Mouse (Mus musculus): ENCODE data around the gene Cltc. TPM values are rescaled to one million over a fixed set of nuclear protein-coding genes. Genes with fewer than 3 reads are reported as not detected.

Cltc gene
- polyA plus RNA-seq, 1 experiment = 326 TPM

DNA sequence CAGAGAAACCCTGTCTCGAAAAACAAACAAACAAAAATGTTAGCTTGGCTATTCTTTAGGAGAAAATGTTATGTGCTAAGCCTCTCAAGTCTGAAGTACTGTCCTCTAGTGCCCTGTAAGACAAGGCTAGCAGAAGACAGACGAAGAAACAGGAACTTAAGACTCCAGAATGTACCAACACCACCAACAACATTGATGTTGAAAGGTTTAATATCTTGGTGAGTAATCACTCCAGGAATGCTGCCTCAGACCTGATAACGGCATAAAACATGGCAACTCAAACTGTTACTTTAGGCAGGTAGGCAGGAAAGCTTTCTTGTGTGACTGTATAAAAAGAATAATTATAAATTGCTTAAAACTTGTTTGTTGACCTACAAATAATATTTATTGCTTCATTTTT is 33.4 kb downstream of the Cltc start:
- no peak for TF ChIP-seq CTCF (IDR thresholded peaks at IDR 0.05; ENCODE audit: extremely low read depth, insufficient read depth, low read length)
- Histone ChIP-seq H3K4me1 (ENCODE audit: control insufficient read depth, insufficient read depth, low read length) (no peaks in the 10 kb centered on the region), H3K4me3 (ENCODE audit: insufficient read depth, low read length) (no peak overlapping the region), H3K27ac (ENCODE audit: insufficient read depth, low read length) (no peak overlapping the region)

DNA sequence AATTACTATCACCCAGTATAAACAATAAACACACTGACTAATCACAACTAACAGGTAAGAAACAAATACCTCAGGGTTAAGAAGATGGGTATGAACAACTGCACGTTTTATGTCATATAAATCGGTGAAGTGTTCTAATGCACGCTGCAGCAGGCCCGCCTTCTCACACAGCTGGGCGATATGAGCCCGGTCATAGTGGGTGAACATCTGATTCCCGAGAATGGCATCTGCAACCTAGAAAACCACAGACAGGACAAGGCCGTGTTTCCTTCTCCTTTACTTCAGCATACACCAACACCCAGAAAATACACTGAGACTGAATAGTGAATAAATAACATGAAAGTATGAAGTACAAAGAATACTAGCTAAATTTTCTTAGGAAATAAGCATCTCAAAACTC is 38.0 kb downstream of the Cltc start:
- Histone ChIP-seq H3K27ac (ENCODE audit: insufficient read depth, low read length) (no peak overlapping the region), H3K4me1 (ENCODE audit: control insufficient read depth, insufficient read depth, low read length) (no peaks in the 10 kb centered on the region), H3K4me3 (ENCODE audit: insufficient read depth, low read length) (no peak overlapping the region)
- no peak for TF ChIP-seq CTCF (IDR thresholded peaks at IDR 0.05; ENCODE audit: extremely low read depth, insufficient read depth, low read length)
- no peak for TF ChIP-seq POLR2A (IDR thresholded peaks at IDR 0.05; ENCODE audit: extremely low read depth, insufficient read depth, low read length)

DNA sequence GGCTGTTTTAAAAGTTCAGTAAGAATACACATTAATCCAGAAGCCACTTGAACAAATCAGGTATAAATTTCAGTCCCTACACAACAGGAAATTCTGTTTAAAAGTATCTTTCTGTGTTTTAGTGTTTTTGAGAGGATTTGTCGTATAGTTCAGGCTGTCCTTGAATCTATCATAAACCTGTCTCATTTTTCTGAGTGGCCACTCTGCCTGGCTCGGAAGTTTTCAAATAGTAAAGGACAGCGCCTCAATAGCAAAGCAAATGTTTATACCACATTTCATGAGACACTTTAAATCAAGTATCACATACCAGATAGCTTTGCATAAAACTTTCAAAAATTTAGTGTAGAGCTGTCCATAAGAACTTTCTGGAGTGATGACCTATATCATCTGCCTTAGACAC is 39.0 kb downstream of the Cltc start:
- Histone ChIP-seq H3K27ac (ENCODE audit: insufficient read depth, low read length) (no peak overlapping the region), H3K4me3 (ENCODE audit: insufficient read depth, low read length) (no peak overlapping the region), H3K4me1 (ENCODE audit: control insufficient read depth, insufficient read depth, low read length) (no peaks in the 10 kb centered on the region)
- no peak for TF ChIP-seq POLR2A (IDR thresholded peaks at IDR 0.05; ENCODE audit: extremely low read depth, insufficient read depth, low read length)
- no peak for TF ChIP-seq CTCF (IDR thresholded peaks at IDR 0.05; ENCODE audit: extremely low read depth, insufficient read depth, low read length)

DNA sequence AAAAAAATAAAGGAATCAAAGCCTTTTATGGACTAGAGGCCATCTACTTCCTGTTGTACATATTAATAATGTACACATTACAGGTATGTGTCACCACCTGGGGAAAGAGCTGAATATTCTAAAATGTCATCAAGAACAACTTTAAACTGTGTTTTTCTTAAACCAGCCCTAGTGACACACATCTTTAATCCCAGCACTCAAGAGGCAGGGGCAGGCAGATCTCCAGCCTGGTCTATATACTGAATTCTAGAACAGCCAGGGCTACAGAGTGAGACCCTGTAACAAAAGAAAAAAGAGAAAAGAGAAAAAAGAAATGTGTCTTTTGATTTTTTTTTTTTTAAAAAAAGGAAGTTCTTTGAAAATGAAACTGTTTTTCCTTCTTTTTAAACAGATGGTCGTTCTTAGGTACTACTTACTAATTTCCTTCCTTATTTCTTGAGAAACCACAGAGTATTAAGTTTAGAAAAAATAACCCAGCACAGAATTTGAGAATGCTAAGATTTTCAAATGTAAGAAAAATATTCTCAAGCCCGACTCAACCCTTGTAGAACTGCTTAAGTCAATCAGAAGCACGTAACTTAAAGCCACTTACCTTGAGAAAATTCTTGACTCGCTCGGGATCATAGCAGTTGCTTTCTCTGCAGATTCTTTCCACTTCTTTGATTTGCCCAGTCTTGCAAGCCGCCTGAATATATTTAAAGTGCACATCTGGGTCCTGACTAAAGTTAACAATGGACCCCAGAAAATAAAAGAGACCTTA is 39.9 kb downstream of the Cltc start:
- no peak overlapping the region for H3K4me3 ChIP-seq (ENCODE audit: insufficient read depth, low read length)
- no peaks in the 10 kb centered on the region for H3K4me1 ChIP-seq (ENCODE audit: control insufficient read depth, insufficient read depth, low read length)
- no peak overlapping the region for H3K27ac ChIP-seq (ENCODE audit: insufficient read depth, low read length)
- TF ChIP-seq CTCF (IDR thresholded peaks at IDR 0.05; ENCODE audit: extremely low read depth, insufficient read depth, low read length) (no peak), POLR2A (IDR thresholded peaks at IDR 0.05; ENCODE audit: extremely low read depth, insufficient read depth, low read length) (no peak)

DNA sequence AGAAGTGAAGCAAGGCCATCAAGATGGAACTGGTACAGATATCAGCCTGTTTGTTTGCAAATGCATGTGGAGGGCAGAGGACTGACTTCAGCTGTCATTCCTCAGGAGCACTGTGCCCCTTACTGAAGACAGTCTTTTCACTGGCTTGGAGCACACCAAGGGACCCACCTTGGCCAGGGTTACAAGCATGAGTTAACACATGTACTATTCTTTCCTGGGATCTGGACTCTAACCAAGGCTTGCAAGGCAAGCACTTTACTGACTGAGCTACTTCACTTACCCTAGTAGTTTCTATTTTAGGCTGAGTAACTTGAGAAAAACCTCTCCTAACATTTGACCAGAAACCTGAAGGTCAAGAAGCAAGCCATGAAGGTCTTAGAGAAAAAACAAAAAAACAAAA is 42.8 kb downstream of the Cltc start:
- TF ChIP-seq CTCF (IDR thresholded peaks at IDR 0.05; ENCODE audit: extremely low read depth, insufficient read depth, low read length) (no peak), POLR2A (IDR thresholded peaks at IDR 0.05; ENCODE audit: extremely low read depth, insufficient read depth, low read length) (no peak)
- Histone ChIP-seq H3K27ac (ENCODE audit: insufficient read depth, low read length) (no peak overlapping the region), H3K4me1 (ENCODE audit: control insufficient read depth, insufficient read depth, low read length) (no peaks in the 10 kb centered on the region), H3K4me3 (ENCODE audit: insufficient read depth, low read length) (no peak overlapping the region)

DNA sequence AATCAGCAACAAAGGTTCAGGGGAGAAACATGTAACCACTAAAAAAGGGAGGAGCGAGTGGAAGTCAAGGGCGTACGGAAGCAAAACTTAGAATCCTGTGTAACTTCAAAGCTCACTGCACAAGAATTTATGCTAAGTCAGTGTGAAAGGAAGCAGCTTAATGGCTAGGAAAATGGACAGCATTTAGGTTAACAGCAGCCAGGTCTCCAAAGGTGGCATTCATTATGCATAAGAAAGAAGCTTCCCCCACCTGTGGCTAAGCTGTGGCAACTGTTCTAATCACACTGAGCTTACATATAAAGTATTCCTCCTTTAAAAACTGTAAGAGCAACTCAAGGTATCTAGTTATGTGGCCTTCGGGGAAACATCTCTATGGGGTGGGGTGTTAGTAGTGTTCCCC is 56.2 kb downstream of the Cltc start:
- no peak overlapping the region for H3K27ac ChIP-seq (ENCODE audit: insufficient read depth, low read length)
- H3K4me3 ChIP-seq (ENCODE audit: insufficient read depth, low read length) = no peak overlapping the region
- TF ChIP-seq POLR2A (IDR thresholded peaks at IDR 0.05; ENCODE audit: extremely low read depth, insufficient read depth, low read length) = no peak
- no peak for TF ChIP-seq CTCF (IDR thresholded peaks at IDR 0.05; ENCODE audit: extremely low read depth, insufficient read depth, low read length)
- H3K4me1 ChIP-seq (ENCODE audit: control insufficient read depth, insufficient read depth, low read length) = no peaks in the 10 kb centered on the region; the same call in 1 of the 2 replicates

DNA sequence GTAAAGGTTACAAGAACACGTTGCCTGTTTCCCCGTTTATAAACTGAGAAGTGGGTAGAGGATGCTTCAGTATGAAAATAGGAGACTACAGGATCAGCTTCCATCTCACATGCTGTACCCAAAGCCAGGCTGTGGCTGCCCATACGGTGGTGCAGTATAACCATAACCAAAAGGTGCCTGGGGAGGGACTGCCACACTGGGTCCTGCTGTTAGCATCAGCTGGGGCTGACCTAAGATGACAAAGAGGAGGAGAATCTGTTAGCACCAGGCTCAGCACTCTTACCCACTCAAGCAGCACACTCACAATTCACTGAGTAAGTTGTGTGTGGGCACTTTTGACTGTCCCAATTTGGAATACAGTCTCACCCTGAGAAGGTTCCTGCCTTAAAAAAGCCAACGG is 61.9 kb downstream of the Cltc start:
- Histone ChIP-seq H3K27ac (ENCODE audit: insufficient read depth, low read length) (no peak overlapping the region), H3K4me3 (ENCODE audit: insufficient read depth, low read length) (no peak overlapping the region), H3K4me1 (ENCODE audit: control insufficient read depth, insufficient read depth, low read length) (no peaks in the 10 kb centered on the region; the same call in 1 of the 2 replicates)
- TF ChIP-seq POLR2A (IDR thresholded peaks at IDR 0.05; ENCODE audit: extremely low read depth, insufficient read depth, low read length) (no peak), CTCF (IDR thresholded peaks at IDR 0.05; ENCODE audit: extremely low read depth, insufficient read depth, low read length) (no peak)

DNA sequence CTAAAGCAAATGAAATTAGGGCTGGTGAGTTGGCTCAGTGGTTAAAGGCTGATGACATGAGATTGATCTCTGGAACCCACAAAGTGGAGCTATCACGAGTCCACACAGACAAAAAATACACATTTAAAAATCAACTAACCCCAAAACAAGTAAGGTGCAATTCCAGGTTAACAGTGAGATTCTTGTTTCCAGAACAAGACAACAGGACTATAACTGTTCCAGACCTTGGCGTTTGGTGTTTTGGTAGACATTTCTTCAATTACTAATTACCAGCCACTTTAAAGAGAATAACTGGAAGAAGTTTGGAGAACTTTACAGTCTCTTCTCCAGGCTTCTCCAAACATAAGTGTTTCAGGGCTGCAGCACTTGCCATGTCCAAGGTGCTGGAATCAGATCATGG is 64.8 kb downstream of the Cltc start:
- TF ChIP-seq CTCF (IDR thresholded peaks at IDR 0.05; ENCODE audit: extremely low read depth, insufficient read depth, low read length) (no peak), POLR2A (IDR thresholded peaks at IDR 0.05; ENCODE audit: extremely low read depth, insufficient read depth, low read length) (no peak)
- H3K27ac ChIP-seq (ENCODE audit: insufficient read depth, low read length) = no peak overlapping the region
- no peak overlapping the region for H3K4me3 ChIP-seq (ENCODE audit: insufficient read depth, low read length)
- no peaks in the 10 kb centered on the region for H3K4me1 ChIP-seq (ENCODE audit: control insufficient read depth, insufficient read depth, low read length)

DNA sequence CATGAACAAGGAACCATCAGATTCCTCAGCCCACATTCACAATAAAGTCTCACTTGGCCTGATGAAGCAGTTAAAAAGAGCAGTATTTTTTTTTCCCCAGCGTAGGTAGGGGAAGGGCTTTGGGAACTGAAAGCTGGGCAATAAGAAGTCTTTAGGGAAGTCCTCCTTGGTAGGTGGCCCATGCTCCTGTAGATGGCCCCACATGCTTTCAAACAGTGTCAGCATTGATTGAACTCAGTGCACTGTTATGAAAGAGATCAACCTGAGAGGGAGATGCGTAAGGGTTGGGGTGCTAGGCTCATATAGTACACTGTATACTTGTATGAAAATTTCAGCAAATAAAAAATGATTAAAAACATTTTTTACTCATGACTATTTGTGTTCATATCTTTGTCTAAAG is 65.4 kb downstream of the Cltc start:
- no peak overlapping the region for H3K4me3 ChIP-seq (ENCODE audit: insufficient read depth, low read length)
- no peaks in the 10 kb centered on the region for H3K4me1 ChIP-seq (ENCODE audit: control insufficient read depth, insufficient read depth, low read length)
- H3K27ac ChIP-seq (ENCODE audit: insufficient read depth, low read length) = peak overlapping the region; percentile 35; the same call in 1 of the 2 replicates
- no peak for TF ChIP-seq POLR2A (IDR thresholded peaks at IDR 0.05; ENCODE audit: extremely low read depth, insufficient read depth, low read length)
- TF ChIP-seq CTCF (IDR thresholded peaks at IDR 0.05; ENCODE audit: extremely low read depth, insufficient read depth, low read length) = no peak

DNA sequence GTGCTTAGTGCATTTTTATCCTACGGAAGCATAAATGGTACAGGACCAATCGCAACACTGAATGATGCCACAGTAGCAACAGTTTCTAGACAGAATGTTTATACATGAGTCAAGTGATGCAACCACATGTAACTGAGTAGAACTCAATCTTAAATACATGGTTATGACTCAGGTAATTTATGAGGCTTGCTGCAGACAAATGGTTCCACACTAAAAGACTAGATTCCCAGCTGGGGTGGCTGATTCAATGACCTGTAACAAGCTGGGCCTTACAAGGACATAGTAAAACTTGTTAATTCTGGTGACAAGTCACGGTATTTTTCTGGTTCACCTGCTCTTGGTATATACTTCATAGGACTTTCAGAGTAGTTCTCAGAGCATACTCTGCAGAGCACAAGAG is 65.9 kb downstream of the Cltc start:
- H3K4me1 ChIP-seq (ENCODE audit: control insufficient read depth, insufficient read depth, low read length) = no peaks in the 10 kb centered on the region
- H3K27ac ChIP-seq (ENCODE audit: insufficient read depth, low read length) = no peak overlapping the region

More for the DNA sequence above, 65.9 kb downstream of the Cltc start:
- no peak overlapping the region for H3K4me3 ChIP-seq (ENCODE audit: insufficient read depth, low read length)
- TF ChIP-seq CTCF (IDR thresholded peaks at IDR 0.05; ENCODE audit: extremely low read depth, insufficient read depth, low read length) = no peak
- no peak for TF ChIP-seq POLR2A (IDR thresholded peaks at IDR 0.05; ENCODE audit: extremely low read depth, insufficient read depth, low read length)

All from cortical plate, adult 2 months (tissue).